Mouse (Mus musculus): ENCODE data around the gene Zfp541. TPM values are rescaled to one million over a fixed set of nuclear protein-coding genes. Genes with fewer than 3 reads are reported as not detected.

Zfp541 gene
- polyA plus RNA-seq, 1 experiment from 2014 or later = 0.01 TPM

GRCm38 (mm10) chr7:16071906-16072305, 10.3 kb downstream of the Zfp541 start:
- ChIA-PET POLR2A (no interaction called here), CTCF (no interaction called here)
- TF ChIP-seq CTCF (IDR thresholded peaks at IDR 0.05) = no peak
- in situ Hi-C loops (cut with MboI; ENCODE audit: low pct_unique_long_range_greater_than_20kb) = no loop called here
- peaks cover 78% of the 10 kb centered on the region for H3K27me3 ChIP-seq
- no peak for DNase-seq (ENCODE audit: low read depth, low spot score)
- no peak for ATAC-seq

- ATAC-seq (no peak), DNase-seq (ENCODE audit: low read depth, low spot score) (no peak)
- H3K27me3 ChIP-seq = peaks cover 70% of the 10 kb centered on the region
- POLR2A ChIA-PET = no interaction called here
- in situ Hi-C loops (cut with MboI; ENCODE audit: low pct_unique_long_range_greater_than_20kb) = no loop called here
- TF ChIP-seq CTCF (IDR thresholded peaks at IDR 0.05) = no peak
- CTCF ChIA-PET = no interaction called here
These were observed 18.3 kb downstream of the Zfp541 start for GRCm38 (mm10) chr7:16079947-16080346.

- H3K27me3 ChIP-seq = peaks cover 67% of the 10 kb centered on the region
- POLR2A ChIA-PET = no interaction called here
These were observed 19.0 kb downstream of the Zfp541 start for GRCm38 (mm10) chr7:16080581-16080980.

GRCm38 (mm10) chr7:16083361-16083760, 21.7 kb downstream of the Zfp541 start:
- H3K27me3 ChIP-seq = peaks cover 66% of the 10 kb centered on the region
- DNase-seq (ENCODE audit: low read depth, low spot score) = no peak
- in situ Hi-C loops (cut with MboI; ENCODE audit: low pct_unique_long_range_greater_than_20kb) = no loop called here
- CTCF ChIA-PET = no interaction called here
- TF ChIP-seq CTCF (IDR thresholded peaks at IDR 0.05) = no peak
- no peak for ATAC-seq
- POLR2A ChIA-PET = no interaction called here

More at GRCm38 (mm10) chr7:16080581-16080980, 19.0 kb downstream of the Zfp541 start:
- DNase-seq (ENCODE audit: low read depth, low spot score) (no peak), ATAC-seq (no peak)
- in situ Hi-C loops (cut with MboI; ENCODE audit: low pct_unique_long_range_greater_than_20kb) = no loop called here
- CTCF ChIA-PET = no interaction called here
- TF ChIP-seq CTCF (IDR thresholded peaks at IDR 0.05) = no peak

- ATAC-seq = no peak
- ChIA-PET POLR2A (no interaction called here), CTCF (interaction anchor here (1.1 to 1.6 kb wide), 2 partner anchors 9 to 10 kb away, joined by 4 to 5 read pairs; partner anchors contain the start of gene Napa)
- DNase-seq (ENCODE audit: low read depth, low spot score) = no peak
- in situ Hi-C loops (cut with MboI; ENCODE audit: low pct_unique_long_range_greater_than_20kb) = no loop called here
- H3K27me3 ChIP-seq = peaks cover 69% of the 10 kb centered on the region
- TF ChIP-seq CTCF (IDR thresholded peaks at IDR 0.05) = no peak
These were observed 26.0 kb downstream of the Zfp541 start for GRCm38 (mm10) chr7:16087587-16087986.

- no peak for DNase-seq (ENCODE audit: low read depth, low spot score)
- in situ Hi-C loops (cut with MboI; ENCODE audit: low pct_unique_long_range_greater_than_20kb) = no loop called here
- ChIA-PET CTCF (no interaction called here), POLR2A (no interaction called here)
- no peak for TF ChIP-seq CTCF (IDR thresholded peaks at IDR 0.05)
- ATAC-seq = no peak
- H3K27me3 ChIP-seq = peaks cover 51% of the 10 kb centered on the region
These were observed 33.0 kb downstream of the Zfp541 start for GRCm38 (mm10) chr7:16094592-16094991.

- peak; percentile 93 for ATAC-seq
- POLR2A ChIA-PET = interaction anchor here (0.8 to 1.1 kb wide), 2 partner anchors 46 to 268 kb away, joined by 4 read pairs; no protein-coding TSS in a partner anchor
- in situ Hi-C loops (cut with MboI; ENCODE audit: low pct_unique_long_range_greater_than_20kb) = no loop called here
- peaks cover 20% of the 10 kb centered on the region for H3K27me3 ChIP-seq
- TF ChIP-seq CTCF (IDR thresholded peaks at IDR 0.05) = no peak
- CTCF ChIA-PET = interaction anchor here (0.7 to 3.0 kb wide), 14 partner anchors 8 to 165 kb away, joined by 3 to 9 read pairs (median 4); partner anchors contain the start of gene Kptn
- DNase-seq (ENCODE audit: low read depth, low spot score) = peak; percentile 99
These were observed 36.7 kb downstream of the Zfp541 start, which contains the start of gene Napa for GRCm38 (mm10) chr7:16098021-16099017. TSS of gene Napa (plus strand) at chr7:16098458.

- POLR2A ChIA-PET = interaction anchor here (1.0 kb wide), 1 partner anchor 11 kb away, joined by 3 read pairs; no protein-coding TSS in a partner anchor
- peaks cover 6% of the 10 kb centered on the region for H3K27me3 ChIP-seq
- no peak for TF ChIP-seq CTCF (IDR thresholded peaks at IDR 0.05)
- in situ Hi-C loops (cut with MboI; ENCODE audit: low pct_unique_long_range_greater_than_20kb) = no loop called here
- CTCF ChIA-PET = no interaction called here
- DNase-seq (ENCODE audit: low read depth, low spot score) = no peak
- no peak for ATAC-seq
These were observed 38.3 kb downstream of the Zfp541 start for GRCm38 (mm10) chr7:16099901-16100300.

GRCm38 (mm10) chr7:16101081-16101480, 39.5 kb downstream of the Zfp541 start:
- H3K27me3 ChIP-seq = no peaks in the 10 kb centered on the region
- TF ChIP-seq CTCF (IDR thresholded peaks at IDR 0.05) = no peak
- DNase-seq (ENCODE audit: low read depth, low spot score) (no peak), ATAC-seq (no peak)
- ChIA-PET POLR2A (no interaction called here), CTCF (no interaction called here)
- in situ Hi-C loops (cut with MboI; ENCODE audit: low pct_unique_long_range_greater_than_20kb) = no loop called here

GRCm38 (mm10) chr7:16101726-16102475, 40.3 kb downstream of the Zfp541 start:
- ChIA-PET POLR2A (no interaction called here), CTCF (interaction anchor here (5.2 kb wide), 1 partner anchor 17 kb away, joined by 18 read pairs; the partner anchor contains the start of gene Kptn)
- H3K27me3 ChIP-seq = no peaks in the 10 kb centered on the region
- no peak for ATAC-seq
- no peak for TF ChIP-seq CTCF (IDR thresholded peaks at IDR 0.05)
- DNase-seq (ENCODE audit: low read depth, low spot score) = no peak
- in situ Hi-C loops (cut with MboI; ENCODE audit: low pct_unique_long_range_greater_than_20kb) = no loop called here

Data from Patski (cell line).